Mouse (Mus musculus): ENCODE data around the gene Gria2. TPM values are rescaled to one million over a fixed set of nuclear protein-coding genes. Genes with fewer than 3 reads are reported as not detected.

The Gria2 gene
- polyA plus RNA-seq, 1 experiment from 2014 or later = 2.2 TPM

Small RNA genes lying within 50 kb of the gene (microRNA-seq; reads per million reads assigned to microRNA genes)
- not detected for gene Gm25749

Other genes with a start within 250 kb of the Gria2 start
- gene Glrb, start 110.8 kb upstream of the Gria2 start, polyA plus RNA-seq (2016; fragmentation: Nextera tagmentation; extraction: Ambion mirVana) = 6.9 and 8.4 TPM in 2 replicates
- 7.7 TPM in 2 replicates for gene Pdgfc, start 233.6 kb upstream of the Gria2 start, polyA plus RNA-seq (2016; fragmentation: Nextera tagmentation; extraction: Ambion mirVana)

All from midbrain, embryonic 10.5 days (tissue).